Mouse (Mus musculus) E14TG2a.4 (cell line): Measurements from ENCODE around the gene Cdc42ep5.

Source experiments
- H3K27me3 ChIP-seq: 2 replicates; pipeline ENCODE4 v1.6.1; 2014; ENCODE audit warnings: low read length, control low read depth; ENCODE audit not compliant: insufficient read depth
- H3K36me3 ChIP-seq: 2 replicates; pipeline ENCODE4 v1.6.1; 2014; ENCODE audit warnings: low read length, control low read depth; ENCODE audit not compliant: insufficient read depth
- H3K4me1 ChIP-seq: replicated peaks from 2 replicates; pipeline ENCODE4 v1.6.1; 2014; ENCODE audit warnings: low read depth, low read length, control low read depth
- H3K4me3 ChIP-seq: replicated peaks from 2 replicates; pipeline ENCODE4 v1.5.1; 2014; ENCODE audit warnings: mild to moderate bottlenecking, low read length
- H3K9me3 ChIP-seq: 2 replicates; pipeline ENCODE4 v1.6.1; 2014; ENCODE audit warnings: low read length, control low read depth
- CTCF ChIP-seq: conservative IDR thresholded peaks from 2 replicates; pipeline ENCODE4 v1.5.1; 2014; ENCODE audit warnings: low read length
- NANOG ChIP-seq: IDR thresholded peaks from 2 replicates; pipeline ENCODE4 v1.6.1; 2014; ENCODE audit warnings: borderline replicate concordance, low read length, mixed read lengths
- POU5F1 ChIP-seq: IDR thresholded peaks from 2 replicates; pipeline ENCODE4 v1.6.1; 2014; ENCODE audit warnings: low read length, borderline replicate concordance

The Cdc42ep5 gene

GRCm38 (mm10) chr7:4124856-4125255 is 39.8 kb downstream of the Cdc42ep5 start:
- H3K4me3 ChIP-seq, result peak overlapping the region; percentile 75
- TF ChIP-seq POU5F1 (no peak; the same call in 1 of the 2 replicates), NANOG (no peak; the same call in 1 of the 2 replicates)
- H3K4me1 ChIP-seq, result peaks cover 97% of the 10 kb centered on the region
- H3K36me3 ChIP-seq, result peaks cover 33% of the 10 kb centered on the region
- H3K27me3 ChIP-seq, result no peaks in the 10 kb centered on the region
- no peaks in the 10 kb centered on the region for H3K9me3 ChIP-seq

GRCm38 (mm10) chr7:4124315-4124759 is 40.3 kb downstream of the Cdc42ep5 start:
- Histone ChIP-seq H3K36me3 (peaks cover 28% of the 10 kb centered on the region), H3K4me1 (peaks cover 94% of the 10 kb centered on the region), H3K27me3 (no peaks in the 10 kb centered on the region), H3K9me3 (no peaks in the 10 kb centered on the region), H3K4me3 (peak overlapping the region; percentile 75)
- TF ChIP-seq CTCF (no peak), NANOG (peak; percentile 52; the same call in 1 of the 2 replicates), POU5F1 (peak; percentile 90)

- TF ChIP-seq CTCF (no peak), NANOG (no peak), POU5F1 (no peak)
- Histone ChIP-seq H3K36me3 (peaks cover 22% of the 10 kb centered on the region), H3K9me3 (no peaks in the 10 kb centered on the region), H3K27me3 (no peaks in the 10 kb centered on the region), H3K4me1 (peaks cover 93% of the 10 kb centered on the region), H3K4me3 (peak overlapping the region; percentile 75)
Measured at GRCm38 (mm10) chr7:4123732-4124131, 40.9 kb downstream of the Cdc42ep5 start.

GRCm38 (mm10) chr7:4122783-4123182 is 41.9 kb downstream of the Cdc42ep5 start:
- TF ChIP-seq CTCF (no peak), POU5F1 (no peak), NANOG (no peak)
- Histone ChIP-seq H3K4me1 (peaks cover 87% of the 10 kb centered on the region), H3K27me3 (no peaks in the 10 kb centered on the region), H3K9me3 (no peaks in the 10 kb centered on the region), H3K4me3 (peak overlapping the region; percentile 75), H3K36me3 (peaks cover 12% of the 10 kb centered on the region)

- H3K27me3 ChIP-seq, result no peaks in the 10 kb centered on the region
- H3K4me1 ChIP-seq, result peaks cover 81% of the 10 kb centered on the region
- peak overlapping the region; percentile 75; the same call in 1 of the 2 replicates for H3K4me3 ChIP-seq
- H3K9me3 ChIP-seq, result no peaks in the 10 kb centered on the region
- TF ChIP-seq POU5F1 (no peak), NANOG (no peak), CTCF (no peak)
- H3K36me3 ChIP-seq, result peaks cover 7% of the 10 kb centered on the region; the same call in 1 of the 2 replicates
Measured at GRCm38 (mm10) chr7:4122076-4122768, 42.4 kb downstream of the Cdc42ep5 start.

GRCm38 (mm10) chr7:4119976-4120921 is 44.4 kb downstream of the Cdc42ep5 start:
- Histone ChIP-seq H3K36me3 (no peaks in the 10 kb centered on the region), H3K27me3 (no peaks in the 10 kb centered on the region), H3K4me1 (peaks cover 61% of the 10 kb centered on the region), H3K4me3 (peak overlapping the region; percentile 95), H3K9me3 (no peaks in the 10 kb centered on the region)
- no peak for TF ChIP-seq NANOG
- no peak for TF ChIP-seq CTCF
- no peak for TF ChIP-seq POU5F1

GRCm38 (mm10) chr7:4119344-4119902 is 45.2 kb downstream of the Cdc42ep5 start, which contains the start of gene Ttyh1:
Ttyh1 (plus strand) TSS chr7:4119408.
- no peaks in the 10 kb centered on the region for H3K9me3 ChIP-seq
- H3K36me3 ChIP-seq, result no peaks in the 10 kb centered on the region
- no peaks in the 10 kb centered on the region for H3K27me3 ChIP-seq
- TF ChIP-seq CTCF (peak; percentile 71), NANOG (no peak)
- H3K4me3 ChIP-seq, result peak within 1 kb of the TSS; percentile 95
- peaks cover 53% of the 10 kb centered on the region for H3K4me1 ChIP-seq

GRCm38 (mm10) chr7:4117050-4117814 is 47.4 kb downstream of the Cdc42ep5 start:
- Histone ChIP-seq H3K36me3 (no peaks in the 10 kb centered on the region), H3K9me3 (no peaks in the 10 kb centered on the region), H3K27me3 (no peaks in the 10 kb centered on the region), H3K4me1 (peaks cover 34% of the 10 kb centered on the region), H3K4me3 (no peak overlapping the region)
- TF ChIP-seq POU5F1, result no peak
- no peak for TF ChIP-seq NANOG
- TF ChIP-seq CTCF, result no peak
